Mouse (Mus musculus): Measurements from ENCODE around the gene Polr2m. TPM values are rescaled to one million over a fixed set of nuclear protein-coding genes. Genes with fewer than 3 reads are reported as not detected.
"Not testable (repeated sequence)": the region's sequence is repeated elsewhere in the genome, so short reads cannot be mapped to it uniquely, and the experiment has no call there.

The Polr2m gene
- polyA plus RNA-seq, 1 experiment from 2014 or later: 105 TPM

- ATAC-seq (ENCODE audit: insufficient read depth): no peak
- Histone ChIP-seq H3K27me3 (no peaks in the 10 kb centered on the region; the same call in 1 of the 2 replicates), H3K27ac (replicated peaks) (no peak overlapping the region), H3K4me2 (no peak overlapping the region), H3K4me1 (replicated peaks) (no peaks in the 10 kb centered on the region), H3K9me3 (replicated peaks) (no peaks in the 10 kb centered on the region), H3K36me3 (replicated peaks) (no peaks in the 10 kb centered on the region), H3K4me3 (replicated peaks) (no peak overlapping the region), H3K9ac (no peak overlapping the region)
- WGBS (ENCODE audit: insufficient replicate concordance): 31% methylated on average over 2 of the region's 2 CpGs
Observed at GRCm38 (mm10) chr9:71496637-71497036, 10.9 kb upstream of the Polr2m start.

GRCm38 (mm10) chr9:71493771-71494170 is 8.0 kb upstream of the Polr2m start:
- Histone ChIP-seq H3K4me3 (replicated peaks) (no peak overlapping the region), H3K4me2 (no peak overlapping the region), H3K4me1 (replicated peaks) (no peaks in the 10 kb centered on the region), H3K9ac (no peak overlapping the region), H3K9me3 (replicated peaks) (no peaks in the 10 kb centered on the region), H3K36me3 (replicated peaks) (no peaks in the 10 kb centered on the region), H3K27me3 (no peaks in the 10 kb centered on the region; the same call in 1 of the 2 replicates), H3K27ac (replicated peaks) (no peak overlapping the region)
- 66% methylated on average over 5 of the region's 5 CpGs for WGBS (ENCODE audit: insufficient replicate concordance)
- ATAC-seq (ENCODE audit: insufficient read depth): no peak

- 63% methylated on average over 15 of the region's 15 CpGs for WGBS (ENCODE audit: insufficient replicate concordance)
- Histone ChIP-seq H3K4me2 (no peak overlapping the region), H3K27ac (replicated peaks) (no peak overlapping the region)
Observed at GRCm38 (mm10) chr9:71492296-71493025, 6.7 kb upstream of the Polr2m start.

GRCm38 (mm10) chr9:71490076-71490475 is 4.3 kb upstream of the Polr2m start:
- H3K27me3 ChIP-seq: peaks cover 12% of the 10 kb centered on the region; the same call in 1 of the 2 replicates
- no peaks in the 10 kb centered on the region for H3K9me3 ChIP-seq (replicated peaks)
- no peak for ATAC-seq (ENCODE audit: insufficient read depth)
- no peak overlapping the region for H3K4me3 ChIP-seq (replicated peaks)
- 48% methylated on average over 3 of the region's 3 CpGs for WGBS (ENCODE audit: insufficient replicate concordance)
- no peak overlapping the region for H3K9ac ChIP-seq
- no peak overlapping the region for H3K27ac ChIP-seq (replicated peaks)
- no peaks in the 10 kb centered on the region for H3K36me3 ChIP-seq (replicated peaks)
- no peak overlapping the region for H3K4me2 ChIP-seq
- H3K4me1 ChIP-seq (replicated peaks): peaks cover 7% of the 10 kb centered on the region

More at GRCm38 (mm10) chr9:71492296-71493025, 6.7 kb upstream of the Polr2m start:
- Histone ChIP-seq H3K9me3 (replicated peaks) (no peaks in the 10 kb centered on the region), H3K4me3 (replicated peaks) (no peak overlapping the region), H3K27me3 (peaks cover 6% of the 10 kb centered on the region; the same call in 1 of the 2 replicates), H3K9ac (no peak overlapping the region), H3K4me1 (replicated peaks) (no peaks in the 10 kb centered on the region), H3K36me3 (replicated peaks) (no peaks in the 10 kb centered on the region)
- ATAC-seq (ENCODE audit: insufficient read depth): no peak

GRCm38 (mm10) chr9:71486127-71486526 is 392 bp upstream of the Polr2m start:
- H3K27me3 ChIP-seq: 0 out of 2 replicates have a peak, but pooled peaks cover 12% of the 10 kb centered on the region
- H3K27ac ChIP-seq (replicated peaks): peak overlapping the region; percentile 85; the same call in 1 of the 2 replicates
- peaks cover 20% of the 10 kb centered on the region for H3K4me1 ChIP-seq (replicated peaks)
- peaks cover 25% of the 10 kb centered on the region for H3K36me3 ChIP-seq (replicated peaks)
- ATAC-seq (ENCODE audit: insufficient read depth): no peak
- H3K9me3 ChIP-seq (replicated peaks): no peaks in the 10 kb centered on the region
- H3K4me3 ChIP-seq (replicated peaks): peak overlapping the region; percentile 95
- WGBS (ENCODE audit: insufficient replicate concordance): 42% methylated on average over 7 of the region's 7 CpGs
- H3K9ac ChIP-seq: peak overlapping the region; percentile 95; the same call in 1 of the 2 replicates
- peak overlapping the region; percentile 69 for H3K4me2 ChIP-seq

- Histone ChIP-seq H3K9me3 (replicated peaks) (no peaks in the 10 kb centered on the region), H3K9ac (peak overlapping the region; percentile 95), H3K36me3 (replicated peaks) (peaks cover 37% of the 10 kb centered on the region), H3K4me1 (replicated peaks) (peaks cover 32% of the 10 kb centered on the region), H3K4me2 (peak overlapping the region; percentile 69), H3K4me3 (replicated peaks) (peak overlapping the region; percentile 95), H3K27ac (replicated peaks) (peak overlapping the region; percentile 85), H3K27me3 (0 out of 2 replicates have a peak, but pooled peaks cover 12% of the 10 kb centered on the region)
- under 1% methylated on average over 14 of the region's 14 CpGs for WGBS (ENCODE audit: insufficient replicate concordance)
- ATAC-seq (ENCODE audit: insufficient read depth): peak; percentile 35; the same call in 1 of the 2 replicates
Observed at GRCm38 (mm10) chr9:71484871-71485474, 762 bp downstream of the Polr2m start.

- H3K36me3 ChIP-seq (replicated peaks): peaks cover 48% of the 10 kb centered on the region
- not testable (repeated sequence) for H3K9ac ChIP-seq; H3K27ac ChIP-seq (replicated peaks); ATAC-seq (ENCODE audit: insufficient read depth); H3K9me3 ChIP-seq (replicated peaks)
- H3K4me1 ChIP-seq (replicated peaks): peaks cover 39% of the 10 kb centered on the region
- peak overlapping the region; percentile 69 for H3K4me2 ChIP-seq
- H3K27me3 ChIP-seq: 0 out of 2 replicates have a peak, but pooled peaks cover 12% of the 10 kb centered on the region
- peak overlapping the region; percentile 95 for H3K4me3 ChIP-seq (replicated peaks)
- 72% methylated on average over 7 of the region's 7 CpGs for WGBS (ENCODE audit: insufficient replicate concordance)
Observed at GRCm38 (mm10) chr9:71483872-71484271, 1.9 kb downstream of the Polr2m start.

- H3K9me3 ChIP-seq (replicated peaks): no peaks in the 10 kb centered on the region
- no peak overlapping the region for H3K4me2 ChIP-seq
- H3K27ac ChIP-seq (replicated peaks): no peak overlapping the region
- no peak overlapping the region for H3K4me3 ChIP-seq (replicated peaks)
- H3K9ac ChIP-seq: no peak overlapping the region
- H3K36me3 ChIP-seq (replicated peaks): peaks cover 80% of the 10 kb centered on the region
- peak; percentile 36; the same call in 1 of the 2 replicates for ATAC-seq (ENCODE audit: insufficient read depth)
- no peaks in the 10 kb centered on the region for H3K27me3 ChIP-seq
- 44% methylated on average over 2 of the region's 2 CpGs for WGBS (ENCODE audit: insufficient replicate concordance)
- H3K4me1 ChIP-seq (replicated peaks): peaks cover 32% of the 10 kb centered on the region
Observed at GRCm38 (mm10) chr9:71480305-71480704, 5.4 kb downstream of the Polr2m start.

GRCm38 (mm10) chr9:71479413-71479812 is 6.3 kb downstream of the Polr2m start:
- no peaks in the 10 kb centered on the region for H3K9me3 ChIP-seq (replicated peaks)
- H3K27me3 ChIP-seq: no peaks in the 10 kb centered on the region
- 88% methylated on average over 9 of the region's 9 CpGs for WGBS (ENCODE audit: insufficient replicate concordance)
- H3K4me1 ChIP-seq (replicated peaks): peaks cover 30% of the 10 kb centered on the region
- no peak overlapping the region for H3K27ac ChIP-seq (replicated peaks)
- no peak for ATAC-seq (ENCODE audit: insufficient read depth)
- H3K4me3 ChIP-seq (replicated peaks): no peak overlapping the region
- H3K4me2 ChIP-seq: no peak overlapping the region
- no peak overlapping the region for H3K9ac ChIP-seq
- H3K36me3 ChIP-seq (replicated peaks): peaks cover 89% of the 10 kb centered on the region

GRCm38 (mm10) chr9:71478596-71478995 is 7.1 kb downstream of the Polr2m start:
- Histone ChIP-seq H3K4me2 (no peak overlapping the region), H3K36me3 (replicated peaks) (peaks cover 96% of the 10 kb centered on the region), H3K4me1 (replicated peaks) (peaks cover 23% of the 10 kb centered on the region), H3K27me3 (no peaks in the 10 kb centered on the region), H3K4me3 (replicated peaks) (no peak overlapping the region), H3K27ac (replicated peaks) (no peak overlapping the region), H3K9ac (no peak overlapping the region), H3K9me3 (replicated peaks) (no peaks in the 10 kb centered on the region)
- 92% methylated on average over 7 of the region's 7 CpGs for WGBS (ENCODE audit: insufficient replicate concordance)
- no peak for ATAC-seq (ENCODE audit: insufficient read depth)

- 79% methylated on average over 3 of the region's 3 CpGs for WGBS (ENCODE audit: insufficient replicate concordance)
- Histone ChIP-seq H3K27me3 (no peaks in the 10 kb centered on the region), H3K4me3 (replicated peaks) (no peak overlapping the region), H3K9ac (no peak overlapping the region), H3K27ac (replicated peaks) (no peak overlapping the region), H3K36me3 (replicated peaks) (peaks cover 76% of the 10 kb centered on the region), H3K4me1 (replicated peaks) (peaks cover 23% of the 10 kb centered on the region), H3K4me2 (no peak overlapping the region), H3K9me3 (replicated peaks) (no peaks in the 10 kb centered on the region)
- no peak for ATAC-seq (ENCODE audit: insufficient read depth)
Observed at GRCm38 (mm10) chr9:71476601-71477000, 9.1 kb downstream of the Polr2m start.

All from liver, embryonic 15.5 days (tissue).